Mouse (Mus musculus) urinary bladder, postnatal 4 days (tissue): ENCODE data around the gene Nfix.

Source experiments
- DNase-seq, 2 experiments: peaks; one replicate each; pipeline ENCODE4 v3.0.0; 2021 to 2022; ENCODE audit warnings: low spot score in 2 of 2

Gene Nfix

DNA sequence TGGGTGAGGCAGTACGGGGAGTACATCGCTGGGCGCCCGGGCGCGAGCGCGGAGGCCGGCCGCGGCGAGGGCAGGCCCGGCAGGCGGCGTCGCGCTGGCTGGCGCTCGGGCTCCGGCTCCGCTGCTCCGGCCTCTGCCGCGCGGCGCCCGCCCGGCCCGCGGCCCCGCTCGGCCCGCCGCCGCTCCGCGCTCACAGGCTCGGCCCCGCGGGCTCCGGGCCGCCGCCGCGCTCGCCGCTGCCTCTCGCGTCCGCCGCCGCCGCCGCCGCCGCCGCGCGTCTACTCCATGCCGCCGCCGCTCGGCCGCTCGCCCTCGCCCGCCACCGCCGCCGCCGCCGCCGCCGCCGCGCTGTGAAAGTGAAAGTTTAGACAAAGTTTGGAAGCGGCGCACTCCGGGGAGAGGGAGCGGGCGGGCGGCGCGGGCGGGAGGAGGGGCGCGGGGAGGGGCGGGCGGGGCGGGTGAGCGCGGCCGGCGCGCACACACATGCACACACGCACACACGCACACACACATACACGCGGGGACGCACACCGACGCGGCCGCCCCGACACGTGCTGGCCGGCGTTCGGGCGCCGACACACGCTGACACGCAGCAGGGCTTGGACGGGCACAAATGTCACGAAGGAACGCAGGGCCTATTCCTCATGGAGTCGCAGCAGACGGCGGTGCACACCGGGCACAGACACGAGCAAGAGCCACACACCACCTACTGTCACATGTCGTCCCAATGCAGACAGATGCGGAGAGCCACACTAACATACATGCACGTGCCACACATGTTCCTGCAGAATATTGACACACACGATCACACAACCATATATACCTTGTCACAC, at the start of gene Nfix:
Nfix (minus strand) TSS at position 346 of the 833 bp plus-strand sequence.
- DNase-seq, result peak; percentile 64 to 81

GRCm38 (mm10) chr8:84847684-84848435, 47.7 kb upstream of the Nfix start:
- DNase-seq, result no peak

DNA sequence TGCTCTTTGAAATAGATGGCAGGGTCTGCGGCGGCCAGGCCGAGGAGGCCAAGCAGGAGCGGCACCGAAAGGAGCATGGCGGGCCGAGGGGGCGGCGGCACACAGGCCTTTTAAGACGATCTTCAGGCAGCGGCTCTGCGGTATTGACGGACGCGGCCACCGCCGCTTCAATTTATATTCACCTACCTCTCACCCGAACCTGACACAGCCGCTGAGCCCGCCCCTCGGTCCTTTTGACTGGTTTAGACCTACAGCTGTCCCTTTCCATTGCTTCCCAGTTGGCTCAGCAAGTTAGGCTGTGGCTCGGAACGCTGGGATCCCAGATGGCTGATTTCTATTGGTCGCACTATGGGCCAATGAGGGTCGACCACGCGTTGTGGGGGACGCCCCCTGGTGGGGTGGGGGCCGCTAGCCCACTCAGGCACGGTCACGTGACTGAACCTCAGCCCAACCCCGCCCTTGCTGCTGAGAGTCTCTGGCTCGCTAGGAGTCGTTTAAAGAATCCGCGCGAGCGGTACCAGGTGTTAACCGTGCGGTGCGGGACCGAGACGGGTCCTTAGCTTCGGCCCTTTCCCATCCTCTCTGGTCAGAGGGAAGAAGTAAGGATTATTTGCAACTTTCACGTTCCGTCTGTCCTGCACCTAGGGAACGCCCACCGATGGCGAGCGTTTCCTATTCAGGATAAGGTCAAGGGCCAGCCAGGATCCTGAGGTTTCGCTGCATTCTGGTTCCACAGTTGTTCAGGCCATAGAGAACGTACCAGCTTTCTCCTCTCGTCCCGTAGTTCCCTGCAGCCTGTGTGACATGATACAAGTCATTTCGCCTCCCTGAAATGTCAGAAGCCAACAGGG, 46.8 kb upstream of the Nfix start, which contains the start of gene Calr:
Calr (minus strand) TSS at position 213 of the 851 bp plus-strand sequence.
- DNase-seq, result peak; percentile 99

DNA sequence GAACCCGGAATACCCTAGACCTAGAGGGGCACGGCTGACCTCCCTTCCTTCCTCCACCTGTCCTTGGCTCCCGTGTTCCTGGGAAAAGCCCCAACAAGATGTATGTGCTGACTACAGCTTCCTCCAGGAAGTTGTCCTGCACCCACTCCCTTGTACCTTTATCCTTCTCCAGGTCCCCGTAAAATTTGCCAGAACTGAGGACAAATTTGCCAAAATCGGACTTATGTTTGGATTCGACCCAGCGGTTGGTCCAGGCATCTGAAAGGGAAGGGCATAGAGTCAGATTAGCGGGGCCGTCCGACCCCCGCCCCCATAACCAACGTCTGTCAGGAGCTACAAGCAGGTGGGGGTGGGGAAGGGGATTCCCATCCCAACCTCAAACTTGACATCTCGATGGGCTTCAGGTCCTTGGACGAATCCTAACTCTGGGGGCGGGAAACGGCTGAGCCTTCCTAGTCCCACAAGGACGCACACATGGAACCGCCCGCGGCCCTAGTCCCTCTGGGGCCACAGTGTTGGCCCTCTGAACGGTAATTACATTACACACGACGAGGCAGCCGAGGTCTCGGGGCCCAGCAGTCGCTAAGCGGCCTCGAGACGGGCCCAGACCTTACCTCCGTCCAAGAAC, 46.1 kb upstream of the Nfix start:
- DNase-seq, result no peak

- DNase-seq, result no peak
These were observed 45.4 kb upstream of the Nfix start for GRCm38 (mm10) chr8:84845355-84846093.

DNA sequence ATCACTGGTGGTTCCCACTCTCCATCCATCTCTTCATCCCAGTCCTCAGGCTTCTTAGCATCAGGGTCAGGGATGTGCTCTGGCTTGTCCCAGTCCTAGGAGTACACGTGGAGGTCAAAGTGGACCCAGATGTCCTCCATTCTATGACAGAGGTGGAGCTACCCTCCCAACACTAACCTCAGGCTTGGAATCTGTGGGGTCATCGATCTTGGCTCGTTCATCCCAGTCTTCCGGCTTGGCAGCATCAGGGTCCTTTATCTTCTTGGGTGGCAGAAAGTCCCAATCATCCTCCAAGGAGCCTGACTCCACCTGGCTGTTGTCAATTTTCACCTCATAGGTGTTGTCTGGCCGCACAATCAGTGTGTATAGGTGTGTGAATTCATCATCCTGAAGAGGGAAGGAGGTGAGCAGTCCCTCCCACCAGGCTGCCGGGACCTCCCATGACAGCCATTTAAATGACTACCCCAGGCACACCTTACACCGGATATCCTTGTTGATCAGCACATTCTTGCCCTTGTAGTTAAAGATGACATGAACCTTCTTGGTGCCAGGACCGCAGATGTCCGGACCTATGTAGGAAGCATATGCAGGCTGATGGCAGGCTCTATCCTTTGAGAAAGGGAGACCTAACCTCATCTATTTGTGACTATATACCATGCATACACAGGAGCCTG, 44.4 kb upstream of the Nfix start:
- DNase-seq, result no peak

DNA sequence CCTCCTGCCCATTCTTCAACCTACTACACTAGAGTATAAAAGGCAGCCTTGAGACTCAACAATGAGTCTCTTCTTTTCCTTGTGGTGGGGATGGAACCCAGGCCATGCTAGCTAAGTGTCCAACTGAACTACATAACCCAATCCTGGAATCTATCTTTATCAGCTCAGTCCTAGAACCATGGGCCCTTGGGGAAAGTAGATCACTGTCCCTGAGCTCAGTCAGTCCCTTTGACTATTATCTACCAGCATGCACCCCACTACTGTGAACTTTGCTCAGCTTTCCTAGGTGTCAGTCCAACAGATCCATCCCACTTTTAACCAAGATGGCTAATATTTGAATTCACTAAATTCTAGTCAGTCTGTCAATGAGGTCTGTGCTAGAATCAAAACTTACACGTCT, 41.4 kb upstream of the Nfix start:
- no peak for DNase-seq

DNA sequence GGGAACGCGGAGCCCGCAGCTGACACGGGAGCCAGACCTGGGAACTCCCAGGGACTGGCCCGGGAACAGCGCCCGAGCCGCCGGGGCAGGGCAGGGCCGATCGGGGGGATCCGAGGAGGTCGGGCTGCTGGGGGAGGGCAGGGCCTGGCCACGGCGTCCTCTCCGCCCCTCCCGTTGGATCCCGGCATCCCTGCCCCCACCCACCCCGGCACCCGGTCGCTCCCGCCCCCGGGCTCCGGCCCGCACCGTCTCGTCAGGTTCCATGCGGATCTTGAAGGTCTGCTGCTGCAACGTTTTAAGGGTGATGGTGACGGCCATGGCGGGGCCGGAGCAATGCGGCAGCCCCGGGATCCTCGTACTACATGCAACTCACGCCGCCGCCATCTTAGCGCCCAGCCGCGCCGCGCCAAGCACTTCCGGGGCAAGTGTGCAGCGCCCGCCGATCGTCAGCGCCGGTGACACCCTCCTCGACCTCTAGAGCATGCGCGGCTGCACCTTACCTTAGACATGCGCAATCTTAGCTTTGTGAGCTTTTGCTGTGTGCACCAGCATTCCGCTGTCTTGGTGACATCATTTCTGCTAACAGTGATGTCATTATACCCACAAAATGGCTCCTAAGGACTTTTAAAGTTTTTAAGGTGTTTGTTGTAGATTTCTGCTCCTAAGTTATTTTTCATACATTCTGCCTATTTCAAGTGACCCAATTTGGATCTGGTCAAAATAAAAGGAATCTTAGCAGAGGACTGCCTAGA, 40.3 kb upstream of the Nfix start, which contains the start of gene Rad23a:
Rad23a (minus strand) TSS at position 418 of the 752 bp plus-strand sequence.
- DNase-seq, result peak; percentile 87 to 91

- no peak for DNase-seq
These were observed 39.7 kb upstream of the Nfix start for GRCm38 (mm10) chr8:84839875-84840247.

DNA sequence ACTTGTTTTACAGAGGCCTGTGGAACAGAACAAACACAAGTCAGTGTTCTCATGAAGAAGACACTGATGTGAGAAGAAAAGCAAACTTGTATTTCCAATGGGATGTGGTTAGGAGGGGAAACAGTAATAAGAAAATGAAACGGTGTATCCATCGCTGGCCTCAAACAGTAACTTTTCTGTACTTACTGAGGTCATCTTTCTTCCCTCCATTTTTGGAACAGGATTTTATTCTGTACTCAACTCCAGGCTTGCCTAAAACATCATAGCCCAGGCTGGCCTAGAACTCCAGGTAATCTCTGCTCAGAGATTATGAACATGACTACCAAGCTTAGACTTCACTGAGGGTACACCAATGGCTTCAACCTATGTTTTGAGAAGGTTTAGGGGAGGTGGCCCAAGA, 39.3 kb upstream of the Nfix start:
- DNase-seq, result no peak

GRCm38 (mm10) chr8:84838513-84838912, 38.4 kb upstream of the Nfix start:
- no peak for DNase-seq

GRCm38 (mm10) chr8:84837912-84838470, 37.8 kb upstream of the Nfix start:
- DNase-seq, result no peak

GRCm38 (mm10) chr8:84837149-84837911, 37.2 kb upstream of the Nfix start:
- no peak for DNase-seq

DNA sequence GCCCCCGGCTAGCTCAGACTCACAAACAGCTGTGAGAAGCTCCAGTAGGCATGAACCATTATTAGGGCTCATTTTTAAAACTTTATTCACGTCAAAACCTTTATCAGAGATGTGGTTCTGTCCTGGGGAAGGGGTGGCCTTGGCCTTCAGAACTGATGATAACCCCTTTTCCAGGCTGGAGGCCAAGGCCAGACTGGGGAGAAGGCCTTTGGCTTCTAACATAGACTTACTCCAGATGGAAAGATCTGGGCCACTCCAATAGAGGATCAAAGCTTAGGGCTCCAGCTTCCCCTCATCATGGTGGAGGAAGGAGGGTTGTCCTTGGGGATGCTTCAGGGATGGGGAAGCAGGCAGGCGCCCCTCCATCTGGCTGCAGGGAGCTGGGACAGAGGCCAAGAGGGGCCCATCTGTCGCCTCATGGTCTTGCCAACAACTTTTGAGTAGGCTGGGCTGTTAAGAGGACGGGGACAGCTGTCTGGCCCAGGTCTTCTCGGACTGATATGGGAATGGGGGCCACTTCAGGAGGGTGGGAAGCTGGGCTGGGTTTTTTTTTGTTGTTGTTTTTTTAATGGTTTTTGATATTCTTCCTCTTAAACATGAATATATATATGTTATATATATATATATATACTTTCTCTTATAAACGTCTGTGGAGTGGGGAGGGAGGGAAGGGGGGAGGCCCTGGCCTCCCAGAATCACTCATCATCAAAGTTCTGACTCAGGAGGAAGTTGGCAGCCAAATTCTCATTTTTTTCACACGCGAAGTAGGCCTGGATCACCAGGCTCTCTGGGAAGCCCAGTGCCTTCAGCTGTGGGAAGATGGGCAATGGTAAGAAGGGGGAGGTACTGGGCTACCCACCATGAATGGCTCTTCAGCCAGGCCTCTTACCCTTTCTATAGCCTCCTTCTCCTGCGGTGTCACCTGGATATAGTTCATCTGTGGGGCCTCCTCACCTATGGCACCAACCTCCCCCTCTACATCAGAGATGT, 35.0 kb upstream of the Nfix start:
- DNase-seq, result peak in 1 of 2 experiments; percentile 69

DNA sequence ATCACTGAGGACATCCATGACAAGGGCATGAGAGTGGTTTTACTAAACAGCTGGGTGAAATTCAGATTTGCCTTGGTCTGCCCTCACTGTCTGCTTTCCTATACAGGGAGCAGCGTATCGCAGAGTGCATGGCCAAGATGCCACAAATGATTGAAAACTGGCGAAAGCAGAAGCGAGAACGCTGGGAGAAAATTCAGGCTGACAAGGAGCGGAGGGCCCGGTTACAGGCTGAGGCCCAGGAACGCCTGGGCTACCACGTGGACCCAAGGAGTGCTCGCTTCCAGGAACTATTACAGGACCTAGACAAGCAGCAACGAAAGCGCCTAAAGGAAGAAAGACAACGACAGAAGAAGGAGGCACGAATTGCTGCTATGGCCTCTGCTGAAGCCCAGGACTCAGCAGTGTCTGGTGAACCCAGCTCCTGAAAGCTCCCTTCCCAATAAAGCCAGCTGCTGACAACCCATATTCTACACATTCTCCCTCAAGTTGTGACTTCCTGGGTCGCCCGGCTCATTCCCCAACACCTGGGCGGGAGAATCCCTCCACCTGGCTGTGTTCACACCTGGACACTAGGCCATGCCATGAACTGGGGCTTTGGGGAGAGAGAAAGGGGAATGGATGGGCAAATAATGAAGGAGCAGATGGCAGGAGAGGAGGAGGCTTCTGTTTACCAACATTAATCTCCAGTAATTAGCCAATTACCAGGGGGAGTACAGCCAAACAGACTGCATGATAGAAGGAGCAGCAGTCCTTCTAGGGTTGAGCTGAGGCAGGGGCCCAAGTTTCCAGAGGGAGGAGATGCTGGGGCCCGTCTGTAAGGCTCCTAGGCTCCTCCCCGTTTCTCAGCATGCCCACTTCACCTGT, 34.1 kb upstream of the Nfix start:
- no peak for DNase-seq
